Mouse (Mus musculus) thymus, postnatal 10 days (tissue): ENCODE measurements around the gene Trio.
A peak's percentile ranks its signal among the peaks of the same experiment; 100 is the strongest.
"Not testable (repeated sequence)": the region's sequence is repeated elsewhere in the genome, so short reads cannot be mapped to it uniquely, and the experiment has no call there.

Experiments
- DNase-seq, 2 experiments: peaks; one replicate each; pipeline ENCODE4 v3.0.0; 2021; ENCODE audit warnings: low spot score in 2 of 2

The Trio gene

GRCm38 (mm10) chr15:27723746-27724145 is 301.9 kb downstream of the Trio start:
- no peak for DNase-seq

- DNase-seq: not testable (repeated sequence)
Measured at GRCm38 (mm10) chr15:27720297-27720696, 305.4 kb downstream of the Trio start.

- no peak for DNase-seq
Measured at GRCm38 (mm10) chr15:27718668-27719067, 307.0 kb downstream of the Trio start.

- peak; percentile 73 to 74 for DNase-seq
Measured at GRCm38 (mm10) chr15:27715331-27715730, 310.3 kb downstream of the Trio start.

GRCm38 (mm10) chr15:27710698-27711097 is 314.9 kb downstream of the Trio start:
- no peak for DNase-seq

- DNase-seq: no peak
Measured at GRCm38 (mm10) chr15:27708968-27709612, 316.6 kb downstream of the Trio start.

- no peak for DNase-seq
Measured at GRCm38 (mm10) chr15:27708499-27708898, 317.1 kb downstream of the Trio start.

GRCm38 (mm10) chr15:27702972-27703313 is 322.7 kb downstream of the Trio start:
- no peak for DNase-seq

- peak; percentile 66 to 69 for DNase-seq
Measured at GRCm38 (mm10) chr15:27702031-27702971, 323.3 kb downstream of the Trio start.

GRCm38 (mm10) chr15:27697632-27698031 is 328.0 kb downstream of the Trio start:
- no peak for DNase-seq

- DNase-seq: no peak
Measured at GRCm38 (mm10) chr15:27693235-27693634, 332.4 kb downstream of the Trio start.

- no peak for DNase-seq
Measured at GRCm38 (mm10) chr15:27692161-27692560, 333.5 kb downstream of the Trio start.

GRCm38 (mm10) chr15:27691213-27691612 is 334.4 kb downstream of the Trio start:
- DNase-seq: no peak

GRCm38 (mm10) chr15:27688041-27688651 is 337.5 kb downstream of the Trio start:
- DNase-seq: no peak

GRCm38 (mm10) chr15:27684813-27685212 is 340.8 kb downstream of the Trio start:
- no peak for DNase-seq

- no peak for DNase-seq
Measured at GRCm38 (mm10) chr15:27683206-27683605, 342.4 kb downstream of the Trio start.

- DNase-seq: no peak
Measured at GRCm38 (mm10) chr15:27682619-27683018, 343.0 kb downstream of the Trio start.

GRCm38 (mm10) chr15:27681419-27682187 is 344.0 kb downstream of the Trio start, which contains the start of gene Otulinl:
TSS of gene Otulinl (minus strand) at chr15:27681579.
- DNase-seq: peak; percentile 95 to 97

- peak; percentile 59 to 69 for DNase-seq
Measured at GRCm38 (mm10) chr15:27680997-27681396, 344.7 kb downstream of the Trio start.
